Mouse (Mus musculus) lung, embryonic 14.5 days (tissue): ENCODE data around the gene Txnip. TPM values are rescaled to one million over a fixed set of nuclear protein-coding genes. Genes with fewer than 3 reads are reported as not detected.

ENCODE experiments used
- ATAC-seq: fragments of 200-750 bp; cut with Nextera tagmentation; 2 replicates; pipeline ENCODE4 v1.8.0; 2017; ENCODE audit warnings: mild to moderate bottlenecking, moderate TSS enrichment, moderate library complexity; ENCODE audit not compliant: insufficient read depth
- DNase-seq: peaks from one replicate; pipeline ENCODE4 v3.0.0-alpha.2; 2015
- H3K27ac ChIP-seq: fragments of 300-500 bp; sonication (generic); 2 replicates; pipeline ENCODE4 v1.5.1; 2014; ENCODE audit warnings: low read depth, mild to moderate bottlenecking, moderate library complexity
- H3K27me3 ChIP-seq: fragments of 300-500 bp; sonication (generic); 2 replicates; pipeline ENCODE4 v1.6.1; 2014; ENCODE audit warnings: low read length, control low read depth; ENCODE audit not compliant: insufficient read depth
- H3K36me3 ChIP-seq: fragments of 300-500 bp; sonication (generic); 2 replicates; pipeline ENCODE4 v1.6.1; 2014; ENCODE audit warnings: control low read depth; ENCODE audit not compliant: insufficient read depth
- H3K4me1 ChIP-seq: fragments of 300-500 bp; sonication (generic); 2 replicates; pipeline ENCODE4 v1.6.1; 2014; ENCODE audit warnings: antibody characterized with exemption, control low read depth; ENCODE audit not compliant: insufficient read depth
- H3K4me2 ChIP-seq: fragments of 300-500 bp; sonication (generic); 2 replicates; pipeline ENCODE4 v1.6.1; 2014; ENCODE audit warnings: mild to moderate bottlenecking
- H3K4me3 ChIP-seq: fragments of 300-500 bp; sonication (generic); 2 replicates; pipeline ENCODE4 v1.5.1; 2014; ENCODE audit warnings: low read depth, low read length
- H3K9ac ChIP-seq: fragments of 300-500 bp; sonication (generic); 2 replicates; pipeline ENCODE4 v1.6.1; 2014
- H3K9me3 ChIP-seq: fragments of 300-500 bp; sonication (generic); 2 replicates; pipeline ENCODE4 v1.6.1; 2016; ENCODE audit warnings: low read depth, low read length, control low read depth
- CTCF ChIP-seq: IDR thresholded peaks from 2 replicates; pipeline ENCODE4 v1.5.1; 2016; ENCODE audit warnings: antibody characterized with exemption, low read depth
- WGBS: fragments of 180-500 bp; shearing (Covaris S2); extraction: QIAGEN DNeasy Blood & Tissue Kit; methylation state at CpG from one replicate; pipeline ENCODE4 v1.1.7; 2014; 5-methylcytosine and 5-hydroxymethylcytosine counted together
- polyA plus RNA-seq: library from polyadenylated mRNA; unstranded; fragments of >200 nt; fragmentation: Nextera tagmentation; extraction: Ambion mirVana; gene quantifications from 2 replicates; pipeline ENCODE4 v1.2.1, GENCODE M21; 2014

The Txnip gene
- polyA plus RNA-seq, 1 experiment from 2014 or later, result 77.2 TPM

DNA sequence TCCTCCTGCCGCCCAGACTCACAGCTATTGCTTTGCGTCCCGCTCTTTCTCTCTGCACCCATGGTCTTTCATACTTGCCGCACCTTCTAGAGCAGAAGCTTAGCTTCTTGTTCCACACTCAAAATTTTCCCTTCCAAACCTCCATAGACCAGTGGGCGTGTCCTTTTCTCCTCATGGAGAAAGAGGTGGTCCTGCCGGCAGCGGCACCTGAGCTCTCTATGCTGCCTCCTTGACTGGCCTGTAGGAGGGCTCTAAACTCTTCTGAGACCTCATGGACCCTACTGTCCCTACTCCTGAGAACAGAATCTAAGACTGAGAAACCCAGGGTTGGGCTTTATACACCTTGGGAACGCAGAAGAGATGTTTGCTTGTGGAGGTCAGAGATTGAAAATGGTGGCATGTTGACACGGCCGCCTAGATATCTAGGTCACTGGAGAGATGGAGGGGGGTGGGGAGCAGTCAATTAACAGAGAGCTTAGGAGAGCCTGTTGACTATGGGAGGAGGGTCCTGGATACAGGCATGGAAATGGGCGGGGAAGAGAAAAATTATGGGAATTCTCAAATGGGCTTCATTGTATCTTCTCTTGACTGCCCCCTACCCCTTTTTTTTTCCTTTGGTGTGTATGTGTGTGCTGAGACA lies 12.3 kb downstream of the Txnip start:
- DNase-seq (no peak), ATAC-seq (no peak)
- WGBS, result 79% methylated on average over 11 of the region's 11 CpGs

DNA sequence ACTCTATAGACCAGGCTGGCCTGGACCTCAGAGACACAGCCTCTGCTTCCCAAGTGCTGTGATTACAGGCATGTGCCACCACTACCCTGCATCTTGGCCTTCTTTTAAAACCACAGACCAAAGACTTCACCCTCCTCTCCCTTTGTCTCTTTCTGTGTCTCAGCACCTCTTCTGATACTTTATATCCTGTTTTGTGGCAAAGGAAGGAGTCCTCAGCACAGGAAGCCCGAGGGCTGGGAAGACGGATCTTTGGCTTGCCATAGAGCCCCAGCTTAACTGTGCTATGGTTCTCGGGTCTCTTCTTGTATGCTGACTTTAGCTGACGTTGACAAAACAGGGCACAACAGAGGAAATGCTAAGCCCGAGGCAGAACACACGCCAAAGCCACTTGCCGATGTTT lies 12.9 kb downstream of the Txnip start:
- TF ChIP-seq CTCF, result no peak
- Histone ChIP-seq H3K9ac (no peak overlapping the region), H3K36me3 (no peaks in the 10 kb centered on the region), H3K27ac (peak overlapping the region; percentile 50; the same call in 1 of the 2 replicates), H3K4me1 (no peaks in the 10 kb centered on the region), H3K4me2 (no peak overlapping the region), H3K4me3 (no peak overlapping the region), H3K9me3 (no peaks in the 10 kb centered on the region), H3K27me3 (no peaks in the 10 kb centered on the region)
- WGBS, result 64% methylated on average over 7 of the region's 7 CpGs
- ATAC-seq, result no peak
- DNase-seq, result no peak

More for the DNA sequence above, 12.3 kb downstream of the Txnip start:
- Histone ChIP-seq H3K36me3 (no peaks in the 10 kb centered on the region), H3K9ac (no peak overlapping the region), H3K4me2 (no peak overlapping the region), H3K4me1 (peaks cover 1% of the 10 kb centered on the region; the same call in 1 of the 2 replicates), H3K27me3 (no peaks in the 10 kb centered on the region), H3K27ac (no peak overlapping the region), H3K9me3 (no peaks in the 10 kb centered on the region), H3K4me3 (no peak overlapping the region)
- no peak for TF ChIP-seq CTCF

DNA sequence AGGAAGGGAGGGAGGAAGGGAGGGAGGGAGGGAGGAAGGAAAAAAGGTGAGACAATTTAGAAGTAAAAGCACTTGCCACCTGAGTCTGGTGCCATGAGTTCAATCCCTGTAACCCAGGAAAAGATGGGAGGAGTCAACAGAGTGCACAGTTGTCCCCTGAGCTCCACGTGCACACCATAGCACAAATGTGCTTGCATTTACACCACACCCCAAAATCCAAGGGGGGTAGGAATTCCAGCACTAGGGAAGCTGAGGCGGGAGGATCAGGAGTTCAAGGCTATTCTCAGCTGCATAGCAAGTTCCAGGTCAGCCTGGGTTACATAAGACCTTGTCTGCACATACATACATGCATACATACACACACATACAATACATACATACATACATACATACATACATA lies 13.6 kb downstream of the Txnip start:
- Histone ChIP-seq H3K4me2 (no peak overlapping the region), H3K9ac (no peak overlapping the region), H3K36me3 (no peaks in the 10 kb centered on the region), H3K9me3 (no peaks in the 10 kb centered on the region), H3K4me3 (no peak overlapping the region), H3K27me3 (no peaks in the 10 kb centered on the region), H3K27ac (no peak overlapping the region), H3K4me1 (no peaks in the 10 kb centered on the region)
- DNase-seq (no peak), ATAC-seq (no peak)
- TF ChIP-seq CTCF, result no peak
- WGBS, result 70% methylated on average over 2 of the region's 2 CpGs

DNA sequence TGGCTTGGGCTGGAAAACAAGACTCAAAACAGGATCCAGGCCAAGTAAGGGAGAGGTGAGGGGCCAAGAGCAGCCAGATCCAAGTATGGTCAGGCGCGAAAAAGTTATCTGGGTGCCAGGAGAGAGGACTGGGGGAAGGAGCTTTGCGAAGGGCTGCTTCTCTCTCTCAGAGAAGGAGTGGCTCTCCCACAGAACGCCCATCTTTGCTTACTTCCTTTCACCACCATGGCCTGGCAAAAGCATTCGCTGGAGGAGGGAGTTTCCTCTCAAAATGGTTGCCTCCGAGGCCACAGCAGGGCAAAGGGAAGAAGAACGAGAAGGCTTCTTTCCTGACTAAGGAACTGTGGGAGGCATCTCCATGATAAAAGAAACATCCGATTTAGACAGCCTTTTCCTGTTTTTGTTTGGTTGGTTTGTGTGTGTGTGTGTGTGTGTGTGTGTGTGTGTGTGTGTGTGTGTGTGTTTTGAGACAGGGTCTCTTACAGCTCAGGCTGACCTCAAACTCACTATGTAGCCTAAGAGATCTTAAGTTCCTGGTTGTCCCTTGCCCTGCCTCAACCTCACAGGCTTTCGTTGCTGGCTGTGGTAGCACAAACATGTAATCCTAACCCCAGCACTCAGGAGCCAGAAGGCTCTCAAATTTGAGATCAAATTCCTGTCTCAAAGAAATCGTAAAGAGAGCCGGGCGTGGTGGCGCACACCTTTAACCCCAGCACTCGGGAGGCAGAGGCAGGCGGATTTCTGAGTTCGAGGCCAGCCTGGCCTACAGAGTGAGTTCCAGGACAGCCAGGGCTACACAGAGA lies 14.3 kb downstream of the Txnip start:
- H3K4me1 ChIP-seq, result peaks cover 5% of the 10 kb centered on the region; the same call in 1 of the 2 replicates
- peak overlapping the region; percentile 26; the same call in 1 of the 2 replicates for H3K27ac ChIP-seq
- 73% methylated on average over 16 of the region's 16 CpGs for WGBS
- no peaks in the 10 kb centered on the region for H3K36me3 ChIP-seq
- ATAC-seq (no peak), DNase-seq (no peak)
- H3K4me2 ChIP-seq, result no peak overlapping the region
- no peaks in the 10 kb centered on the region for H3K27me3 ChIP-seq
- TF ChIP-seq CTCF, result no peak
- H3K9ac ChIP-seq, result no peak overlapping the region
- no peaks in the 10 kb centered on the region for H3K9me3 ChIP-seq
- no peak overlapping the region for H3K4me3 ChIP-seq

DNA sequence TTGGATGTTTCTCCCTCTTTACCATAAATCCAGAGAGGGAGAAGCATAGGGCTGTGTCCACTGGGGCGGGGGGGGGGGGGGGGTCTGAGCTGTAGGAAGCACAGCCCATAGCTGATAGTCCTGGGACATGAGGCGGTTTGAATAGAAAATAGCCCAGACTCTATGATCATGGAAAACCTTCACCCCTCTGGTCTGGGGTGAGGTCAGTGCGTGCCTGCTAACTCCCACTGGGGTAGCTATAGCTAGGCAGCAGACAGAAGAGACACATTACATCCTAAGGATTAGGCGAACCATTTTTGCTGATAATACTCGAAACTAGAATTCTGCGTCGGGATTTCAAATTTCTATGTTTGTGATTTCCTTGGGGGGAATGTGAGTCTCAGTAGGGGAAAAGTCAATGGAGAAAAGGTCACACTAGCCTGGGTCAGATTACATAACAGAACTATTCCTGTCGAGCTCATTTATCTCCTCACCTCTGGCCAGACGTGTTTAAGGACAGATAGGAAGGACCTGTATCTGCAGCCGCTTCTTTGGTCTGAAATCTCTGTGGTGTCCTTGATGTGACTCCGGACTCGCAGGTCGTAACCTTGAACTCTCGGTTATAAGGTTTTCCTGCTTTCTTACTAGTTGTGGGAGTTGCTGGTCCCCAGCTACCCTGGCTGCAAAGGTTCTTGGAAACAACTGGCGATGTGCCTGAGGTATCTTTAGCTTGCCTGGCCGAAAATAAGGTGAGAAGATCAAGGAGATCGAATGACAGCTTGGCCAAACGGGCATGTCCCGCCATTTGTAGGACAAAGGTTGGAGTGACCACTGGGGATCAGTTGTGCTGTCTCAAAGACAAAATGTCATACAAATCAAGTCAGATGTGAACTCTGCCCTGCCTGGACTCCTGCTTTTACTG lies 16.1 kb downstream of the Txnip start:
- Histone ChIP-seq H3K9me3 (no peaks in the 10 kb centered on the region), H3K4me1 (peaks cover 12% of the 10 kb centered on the region; the same call in 1 of the 2 replicates), H3K36me3 (0 out of 2 replicates have a peak, but pooled peaks cover 5% of the 10 kb centered on the region), H3K27ac (no peak overlapping the region), H3K9ac (no peak overlapping the region), H3K4me3 (no peak overlapping the region), H3K4me2 (no peak overlapping the region), H3K27me3 (no peaks in the 10 kb centered on the region)
- DNase-seq (no peak), ATAC-seq (no peak)
- WGBS, result 62% methylated on average over 19 of the region's 19 CpGs
- TF ChIP-seq CTCF, result no peak

DNA sequence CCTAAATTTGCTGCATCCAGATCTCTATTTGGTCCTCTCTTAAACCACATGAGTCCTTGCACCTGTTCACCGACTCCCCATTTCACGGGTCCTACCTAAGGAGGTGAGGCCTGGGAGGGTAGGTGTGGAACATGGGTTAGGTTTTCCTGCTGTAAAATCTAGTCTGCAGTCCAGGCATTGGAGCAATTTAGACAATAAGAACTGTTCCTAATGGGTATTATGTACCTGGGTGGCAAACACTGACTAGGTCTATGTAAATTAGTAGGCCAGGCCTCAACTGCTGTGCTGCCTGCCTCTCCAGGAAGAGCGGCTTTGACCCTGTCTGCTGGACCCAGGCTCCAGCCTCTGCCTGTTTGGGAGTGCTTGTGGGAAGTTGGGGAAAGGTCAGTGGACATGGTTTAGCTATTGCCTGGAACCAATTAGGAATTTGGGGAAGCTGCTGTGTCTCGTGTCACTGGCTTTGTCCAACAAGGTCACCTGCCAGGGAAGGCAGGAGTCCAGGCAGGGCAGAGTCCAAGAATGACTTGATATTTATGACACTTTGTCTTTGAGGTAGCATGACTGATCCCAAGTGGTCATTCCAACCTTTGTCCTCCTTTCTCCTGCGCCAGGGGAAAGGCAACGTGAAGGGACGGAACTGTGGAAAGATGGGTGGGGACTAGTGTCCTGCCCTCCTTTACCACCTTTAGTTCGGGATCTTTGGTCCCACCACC lies 17.7 kb downstream of the Txnip start:
- H3K4me2 ChIP-seq, result peak overlapping the region; percentile 53; the same call in 1 of the 2 replicates
- peaks cover 15% of the 10 kb centered on the region; the same call in 1 of the 2 replicates for H3K4me1 ChIP-seq
- H3K9ac ChIP-seq, result no peak overlapping the region
- H3K4me3 ChIP-seq, result no peak overlapping the region
- H3K27ac ChIP-seq, result peak overlapping the region; percentile 89; the same call in 1 of the 2 replicates
- H3K27me3 ChIP-seq, result no peaks in the 10 kb centered on the region
- DNase-seq (no peak), ATAC-seq (no peak)
- TF ChIP-seq CTCF, result no peak
- WGBS, result 94% methylated on average over 8 of the region's 8 CpGs
- 0 out of 2 replicates have a peak, but pooled peaks cover 5% of the 10 kb centered on the region for H3K36me3 ChIP-seq
- no peaks in the 10 kb centered on the region for H3K9me3 ChIP-seq
